Mouse (Mus musculus) liver, embryonic 14.5 days (tissue): ENCODE results near the gene Id2.

Source experiments
- CTCF ChIP-seq: IDR thresholded peaks from 2 replicates; pipeline ENCODE4 v1.5.1; 2016; ENCODE audit warnings: antibody characterized with exemption, low read depth, control low read depth
- EP300 ChIP-seq: IDR thresholded peaks from 2 replicates; pipeline ENCODE4 v1.6.1; 2016; ENCODE audit warnings: antibody characterized with exemption, low read depth

DNA sequence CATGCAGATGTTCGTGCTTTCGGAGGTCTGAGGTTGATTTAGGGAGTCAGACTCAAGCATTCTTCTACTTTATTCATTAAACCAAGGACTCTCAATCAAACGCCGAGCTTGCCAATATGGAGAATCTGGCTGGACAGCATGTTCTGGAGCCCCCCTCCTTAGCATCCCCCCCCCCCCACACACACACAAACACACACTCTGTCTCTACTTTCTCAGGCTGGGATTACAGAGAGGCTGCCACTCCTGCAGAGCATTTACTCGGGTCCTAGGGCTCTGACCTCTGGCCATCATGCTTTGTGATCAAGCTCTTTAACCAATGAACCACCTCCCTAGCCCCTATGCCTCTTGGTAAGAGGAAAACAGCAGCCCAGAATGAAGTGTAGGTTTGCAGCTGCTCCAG, 29.3 kb upstream of the Id2 start:
- no peak for TF ChIP-seq EP300
- TF ChIP-seq CTCF = no peak
